Mouse (Mus musculus): Measurements from ENCODE around the gene Fbxo46. TPM values are rescaled to one million over a fixed set of nuclear protein-coding genes. Genes with fewer than 3 reads are reported as not detected.
A peak's percentile ranks its signal among the peaks of the same experiment; 100 is the strongest.

Gene Fbxo46
- total RNA-seq, 2 experiments from 2014 or later: 11.5 to 13.9 TPM

DNA sequence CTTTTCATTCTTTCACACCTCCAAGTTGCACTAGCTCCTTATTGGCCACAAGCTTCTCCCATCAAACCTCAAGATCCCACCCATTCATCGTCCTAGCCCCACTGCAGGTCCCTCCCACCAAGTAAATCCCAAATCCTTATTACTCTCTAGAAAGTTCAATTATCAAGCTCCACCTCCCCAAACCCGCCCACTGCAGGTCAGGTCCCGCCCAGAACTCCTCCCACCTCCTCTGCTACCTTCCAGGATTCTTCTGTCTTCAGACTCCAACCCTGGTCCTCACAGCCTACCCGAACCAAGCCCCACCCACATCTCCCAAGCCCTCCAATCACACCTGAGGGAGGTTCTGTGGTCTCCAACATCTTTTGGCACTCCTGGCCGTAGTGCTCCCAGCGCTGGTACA, 44.5 kb downstream of the Fbxo46 start:
- DNase-seq (ENCODE audit: low spot score in 2 of 2): no peak

- DNase-seq (ENCODE audit: low spot score in 2 of 2): no peak
Observed at GRCm38 (mm10) chr7:19164978-19165377, 45.3 kb downstream of the Fbxo46 start.

DNA sequence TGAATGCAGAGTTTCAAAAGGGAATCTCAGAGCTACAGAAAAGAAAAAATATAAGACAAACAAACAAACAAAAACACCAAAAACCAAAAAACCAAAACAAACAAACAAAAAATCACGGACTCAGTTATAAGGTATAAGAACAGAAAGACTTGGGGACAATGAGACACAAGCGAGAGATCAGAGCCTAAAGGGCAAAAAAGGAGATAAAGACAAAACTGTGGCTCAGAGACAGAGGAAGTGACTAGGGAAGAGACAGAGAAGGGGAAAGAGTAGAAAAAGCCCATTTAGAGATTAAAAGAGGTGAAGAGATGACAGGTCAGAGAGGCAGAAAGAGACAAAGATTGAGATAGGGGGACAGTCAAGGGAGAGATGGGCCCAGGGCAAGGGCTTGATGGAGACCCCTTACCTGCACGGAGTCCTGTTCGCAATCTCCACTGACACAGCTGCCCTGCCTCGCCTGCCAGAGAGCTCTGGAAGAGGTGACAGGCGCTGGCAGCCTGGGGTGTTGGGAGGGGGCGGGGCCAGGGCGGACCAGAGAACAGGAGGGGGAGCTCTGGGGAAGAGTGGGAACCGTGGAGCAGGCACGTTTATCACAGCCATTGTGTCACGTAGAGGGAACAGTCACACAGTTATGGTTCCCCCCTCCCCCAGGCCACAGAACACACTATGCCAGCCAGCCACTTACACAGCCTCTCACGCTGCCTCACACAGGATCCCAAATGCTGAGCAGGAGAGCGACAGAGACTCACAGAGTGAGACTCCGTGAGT, 46.2 kb downstream of the Fbxo46 start, which contains the start of gene Gipr:
Gipr (minus strand) TSS at position 472 of the 768 bp plus-strand sequence.
- no peak for DNase-seq (ENCODE audit: low spot score in 2 of 2)

GRCm38 (mm10) chr7:19166990-19167389, 47.3 kb downstream of the Fbxo46 start:
- DNase-seq (ENCODE audit: low spot score in 2 of 2): no peak

DNA sequence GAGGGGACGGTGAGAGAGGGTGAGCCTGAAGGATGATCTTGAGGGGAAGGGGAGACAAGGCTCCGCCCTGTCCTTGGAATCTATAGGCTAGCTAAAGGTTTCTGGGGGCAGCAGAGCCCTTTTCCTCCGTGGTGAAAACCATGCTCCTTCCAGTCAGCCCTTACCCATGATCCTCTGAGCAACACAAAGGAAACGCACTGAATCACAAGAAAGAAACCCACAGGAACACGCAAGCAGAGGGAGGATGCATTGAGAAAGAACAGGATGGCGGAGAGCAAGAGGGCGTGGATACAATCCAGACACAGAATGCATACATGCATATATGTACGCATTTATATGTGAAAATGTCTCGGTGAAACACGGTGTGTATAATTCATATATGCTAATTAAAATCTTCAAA, 49.8 kb downstream of the Fbxo46 start:
- DNase-seq (ENCODE audit: low spot score in 2 of 2): no peak

DNA sequence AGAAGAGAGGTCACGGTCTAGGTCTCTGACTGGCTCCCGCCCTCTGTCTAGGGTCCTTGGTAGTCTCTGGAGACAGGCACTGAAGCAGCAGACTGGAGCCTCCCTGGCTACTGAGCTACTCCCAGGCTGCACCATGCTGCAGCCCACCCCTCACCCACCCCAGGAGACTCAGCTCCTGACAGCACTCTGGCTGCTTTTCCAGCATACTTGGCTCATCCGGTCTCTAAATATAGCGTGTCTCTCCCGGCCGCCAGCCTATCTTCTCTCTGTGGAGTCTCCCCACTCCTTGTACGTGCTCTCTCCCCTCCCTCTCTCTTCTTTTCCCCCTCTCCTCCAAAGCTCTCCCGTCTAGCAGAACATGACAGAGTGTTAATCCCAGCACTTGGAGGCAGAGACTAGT, 50.5 kb downstream of the Fbxo46 start:
- DNase-seq (ENCODE audit: low spot score in 2 of 2): peak; percentile 34 to 48

GRCm38 (mm10) chr7:19171831-19172230, 52.2 kb downstream of the Fbxo46 start:
- DNase-seq (ENCODE audit: low spot score in 2 of 2): no peak

- DNase-seq (ENCODE audit: low spot score in 2 of 2): peak; percentile 91 to 94
Observed at GRCm38 (mm10) chr7:19172874-19173273, 53.2 kb downstream of the Fbxo46 start.

DNA sequence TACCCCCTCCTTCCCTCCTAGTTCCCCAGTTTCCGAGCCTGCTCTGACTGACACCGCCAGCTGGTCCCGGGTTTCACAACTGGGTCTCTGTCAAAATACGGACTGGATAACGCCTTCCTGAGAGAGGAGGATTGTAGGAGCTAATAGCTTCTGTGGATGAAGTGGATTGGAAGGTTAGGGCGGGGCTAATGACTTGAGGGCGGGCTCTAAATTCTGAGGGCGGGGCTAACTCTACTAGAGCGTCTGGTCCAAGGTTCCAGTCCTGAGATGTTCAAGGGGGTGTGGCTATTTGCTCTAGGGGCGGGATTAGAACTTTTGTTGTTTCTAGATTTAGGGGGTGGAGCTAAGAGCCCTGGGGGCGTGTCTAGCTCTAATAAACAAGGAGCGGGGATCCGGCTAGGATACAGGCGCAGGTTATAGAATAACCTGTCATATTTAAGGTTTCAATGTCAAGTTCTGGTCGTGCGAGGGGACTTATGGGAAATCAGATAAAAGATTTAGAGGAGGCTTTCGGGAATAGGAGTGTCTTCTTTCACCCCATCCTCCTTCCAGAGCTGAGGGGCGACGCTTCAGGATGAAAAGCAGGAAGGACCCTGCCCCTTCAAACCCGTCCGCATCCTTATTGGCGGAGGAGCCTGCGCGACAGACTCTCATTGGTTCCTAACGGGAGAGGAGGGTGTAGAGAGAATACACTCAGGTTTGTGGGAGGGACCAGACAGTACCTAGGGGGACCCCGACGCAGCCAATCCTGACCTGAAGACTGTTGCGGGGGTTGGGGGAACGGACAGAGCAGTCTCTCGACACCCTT, 56.3 kb downstream of the Fbxo46 start, which contains the start of gene Eml2:
Eml2 (plus strand) TSS at position 714 of the 808 bp plus-strand sequence.
- DNase-seq (ENCODE audit: low spot score in 2 of 2): peak; percentile 75 to 78

DNA sequence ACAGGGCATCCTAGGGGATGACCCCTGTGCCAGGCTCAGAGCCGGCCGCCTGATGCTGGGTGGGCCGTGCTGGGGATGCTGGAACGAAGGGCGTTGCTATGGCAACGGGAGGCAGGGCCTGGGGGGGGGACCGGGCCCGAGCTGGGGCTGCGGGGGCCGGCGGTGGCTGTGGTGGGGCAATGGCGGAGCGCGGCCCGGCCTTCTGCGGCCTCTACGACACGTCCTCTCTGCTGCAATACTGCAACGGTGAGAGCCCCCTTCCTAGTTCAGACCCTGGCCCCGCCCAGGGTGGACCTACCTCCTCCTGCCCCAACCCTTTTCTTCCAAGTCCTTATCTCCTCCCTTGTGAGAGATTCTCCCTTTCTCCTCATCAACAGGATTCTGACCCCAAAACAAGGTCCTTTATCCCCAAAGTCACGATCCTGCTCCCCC, 56.9 kb downstream of the Fbxo46 start:
- no peak for DNase-seq (ENCODE audit: low spot score in 2 of 2)

DNA sequence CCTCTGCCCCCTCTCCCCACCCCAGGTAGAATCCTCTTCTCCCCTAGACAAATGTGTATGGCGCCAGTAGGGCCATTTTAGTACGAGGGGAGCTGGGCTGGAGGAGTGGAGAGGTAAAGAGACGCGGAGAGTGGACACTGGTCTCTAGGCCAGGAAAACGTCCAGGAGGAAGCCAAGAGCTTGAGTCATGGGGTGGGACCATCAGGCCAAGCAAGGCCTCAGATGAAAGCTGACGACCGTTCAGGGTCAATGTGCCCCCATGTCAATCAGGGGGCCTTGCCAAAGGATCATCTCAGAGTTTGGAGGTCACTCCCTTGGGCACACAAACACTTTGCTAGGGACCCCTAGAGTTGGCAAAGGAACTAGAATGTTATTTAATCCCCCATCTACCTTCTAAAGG, 57.6 kb downstream of the Fbxo46 start:
- no peak for DNase-seq (ENCODE audit: low spot score in 2 of 2)

GRCm38 (mm10) chr7:19178035-19178434, 58.4 kb downstream of the Fbxo46 start:
- DNase-seq (ENCODE audit: low spot score in 2 of 2): no peak

- DNase-seq (ENCODE audit: low spot score in 2 of 2): peak; percentile 88 to 89
Observed at GRCm38 (mm10) chr7:19178443-19179092, 58.9 kb downstream of the Fbxo46 start.

DNA sequence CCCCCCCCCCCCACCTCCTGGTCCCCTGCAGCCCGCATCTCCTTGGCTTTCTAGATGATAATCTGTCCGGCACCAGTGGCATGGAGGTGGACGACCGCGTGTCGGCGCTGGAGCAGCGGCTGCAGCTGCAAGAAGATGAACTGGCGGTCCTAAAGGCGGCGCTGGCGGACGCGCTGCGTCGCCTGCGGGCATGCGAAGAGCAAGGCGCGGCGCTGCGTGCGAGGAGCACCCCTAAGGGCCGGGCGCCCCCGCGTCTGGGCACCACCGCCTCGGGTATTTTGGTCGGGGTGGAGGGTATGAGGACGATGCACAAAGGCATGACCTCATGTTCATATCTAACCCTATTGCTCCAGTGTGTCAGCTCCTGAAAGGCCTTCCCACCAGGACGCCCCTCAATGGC, 59.5 kb downstream of the Fbxo46 start:
- DNase-seq (ENCODE audit: low spot score in 2 of 2): peak; percentile 59 to 75

DNA sequence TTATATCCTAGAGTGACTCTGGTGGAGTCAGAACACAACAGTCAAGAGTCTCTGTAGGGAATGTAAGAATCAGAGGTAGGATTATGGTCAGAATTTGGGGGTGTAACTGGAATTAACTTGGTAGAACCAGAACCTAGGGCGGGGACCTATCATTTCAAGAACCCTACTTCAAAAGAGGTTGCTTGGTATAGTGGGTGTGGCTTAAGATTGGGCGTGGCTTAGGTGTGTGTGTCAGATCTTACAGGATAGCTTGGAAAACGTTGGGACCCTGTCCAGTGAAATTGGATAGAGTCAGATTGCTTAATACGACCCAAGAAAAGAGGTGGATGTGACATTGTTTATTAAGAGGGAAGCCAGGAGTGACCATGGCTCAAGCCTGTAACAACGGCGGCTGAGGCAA, 60.3 kb downstream of the Fbxo46 start:
- no peak for DNase-seq (ENCODE audit: low spot score in 2 of 2)

DNA sequence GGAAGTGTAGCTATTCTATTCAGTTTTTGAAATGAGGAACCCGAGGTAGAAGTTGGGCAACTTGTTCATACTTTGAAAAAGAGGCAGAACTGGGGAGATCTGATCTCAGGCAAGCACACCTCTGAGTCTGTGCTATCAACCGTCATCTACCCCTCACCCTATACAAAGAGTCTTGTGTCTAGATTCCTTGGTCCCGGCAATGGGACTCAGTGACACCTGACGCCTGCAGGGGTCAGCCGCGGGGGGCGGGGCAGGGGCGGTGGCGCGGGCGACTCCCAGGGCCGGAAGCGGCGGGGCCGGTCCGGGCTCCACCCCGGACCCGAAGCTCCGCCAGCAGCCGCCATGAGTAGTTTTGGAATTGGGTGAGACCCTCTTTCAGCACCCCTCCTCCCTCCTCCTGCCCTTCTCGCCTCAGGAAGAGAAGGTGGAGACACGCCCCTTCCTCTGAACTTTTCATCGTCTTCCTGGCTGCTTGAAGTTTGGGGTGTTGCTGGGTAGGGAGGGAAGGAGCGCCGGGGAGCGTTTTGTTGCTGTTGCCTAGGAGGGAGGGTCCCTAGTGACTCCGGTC, 61.3 kb downstream of the Fbxo46 start:
- no peak for DNase-seq (ENCODE audit: low spot score in 2 of 2)

DNA sequence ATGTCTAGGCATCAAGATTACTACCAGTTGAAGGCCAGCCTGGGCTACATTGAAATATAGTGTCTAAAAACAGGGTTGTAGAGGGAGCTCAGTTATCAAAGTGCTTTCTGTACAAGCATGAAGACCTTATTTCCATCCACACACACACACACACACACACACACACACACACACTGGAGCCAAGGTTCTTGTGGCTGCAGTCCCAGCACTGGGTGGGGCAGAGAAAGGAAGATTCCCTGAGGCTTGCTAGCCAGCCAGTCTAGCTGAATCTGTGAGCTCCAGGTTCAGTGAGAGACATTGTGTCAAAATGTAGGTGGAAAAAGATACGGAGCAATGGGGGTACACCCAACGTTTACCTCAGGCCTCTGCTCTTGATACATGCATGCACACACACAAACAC, 64.6 kb downstream of the Fbxo46 start:
- DNase-seq (ENCODE audit: low spot score in 2 of 2): no peak

GRCm38 (mm10) chr7:19184758-19185157, 65.1 kb downstream of the Fbxo46 start:
- DNase-seq (ENCODE audit: low spot score in 2 of 2): peak in 1 of 2 experiments; percentile 44
